Mouse (Mus musculus): ENCODE measurements around the gene Inf2.

GRCm38 (mm10) chr12:112589491-112590191, 1.1 kb downstream of the Inf2 start:
- TF ChIP-seq CTCF (IDR thresholded peaks at IDR 0.05; ENCODE audit: insufficient read depth, low read length) (no peak), POLR2A (IDR thresholded peaks at IDR 0.05; ENCODE audit: borderline replicate concordance, extremely low read depth, low read depth, low read length) (no peak)

Data from lung, adult 2 months (tissue).